Mouse (Mus musculus) lung, postnatal 0 days (tissue): ENCODE results near the gene Slc6a12.

Source experiments
- CTCF ChIP-seq: IDR thresholded peaks from 2 replicates; pipeline ENCODE4 v1.5.1; 2016; ENCODE audit warnings: antibody characterized with exemption, mild to moderate bottlenecking
- EP300 ChIP-seq: IDR thresholded peaks from 2 replicates; pipeline ENCODE4 v1.6.1; 2016; ENCODE audit warnings: antibody characterized with exemption, mild to moderate bottlenecking, control low read depth

- TF ChIP-seq CTCF: no peak
- no peak for TF ChIP-seq EP300
Observed at GRCm38 (mm10) chr6:121326486-121327069, 16.3 kb upstream of the Slc6a12 start.
